Mouse (Mus musculus) kidney, postnatal 0 days (tissue): ENCODE data around the gene Lamb3. TPM values are rescaled to one million over a fixed set of nuclear protein-coding genes. Genes with fewer than 3 reads are reported as not detected.

Experiments
- ATAC-seq: fragments of 200-750 bp; cut with Nextera tagmentation; replicated peaks from 2 replicates; pipeline ENCODE4 v1.8.0; 2017; ENCODE audit warnings: low read depth, moderate number of reproducible peaks, moderate TSS enrichment, moderate library complexity; ENCODE audit not compliant: low FRiP score
- DNase-seq: peaks from one replicate; pipeline ENCODE4 v3.0.0-alpha.2; 2016; ENCODE audit warnings: low spot score
- H3K27ac ChIP-seq: fragments of 300-500 bp; sonication (generic); 2 replicates; pipeline ENCODE4 v1.5.1; 2014; ENCODE audit warnings: mild to moderate bottlenecking
- H3K27me3 ChIP-seq: fragments of 300-500 bp; sonication (generic); 2 replicates; pipeline ENCODE4 v1.6.1; 2014; ENCODE audit warnings: low read length, mixed read lengths; ENCODE audit not compliant: insufficient read depth
- H3K36me3 ChIP-seq: fragments of 300-500 bp; sonication (generic); 2 replicates; pipeline ENCODE4 v1.6.1; 2014; ENCODE audit warnings: low read length, mixed read lengths; ENCODE audit not compliant: insufficient read depth
- H3K4me1 ChIP-seq: fragments of 300-500 bp; sonication (generic); replicated peaks from 2 replicates; pipeline ENCODE4 v1.6.1; 2014; ENCODE audit warnings: antibody characterized with exemption, low read length, mixed read lengths; ENCODE audit not compliant: insufficient read depth
- H3K4me2 ChIP-seq: fragments of 300-500 bp; sonication (generic); 2 replicates; pipeline ENCODE4 v1.6.1; 2014; ENCODE audit warnings: mild to moderate bottlenecking, low read length, moderate library complexity, mixed read lengths
- H3K4me3 ChIP-seq: fragments of 300-500 bp; sonication (generic); replicated peaks from 2 replicates; pipeline ENCODE4 v1.5.1; 2014; ENCODE audit warnings: low read depth, low read length
- H3K9ac ChIP-seq: fragments of 300-500 bp; sonication (generic); 2 replicates; pipeline ENCODE4 v1.6.1; 2014; ENCODE audit warnings: low read depth, low read length
- H3K9me3 ChIP-seq: fragments of 300-500 bp; sonication (generic); replicated peaks from 2 replicates; pipeline ENCODE4 v1.6.1; 2016; ENCODE audit warnings: low read length, inconsistent platforms, mixed read lengths
- CTCF ChIP-seq: IDR thresholded peaks from 2 replicates; pipeline ENCODE4 v1.5.1; 2016; ENCODE audit warnings: antibody characterized with exemption, low read depth, mild to moderate bottlenecking, moderate library complexity
- WGBS: fragments of 180-500 bp; shearing (Covaris S2); extraction: QIAGEN DNeasy Blood & Tissue Kit; methylation state at CpG from one replicate; pipeline ENCODE4 v1.1.7; 2014; 5-methylcytosine and 5-hydroxymethylcytosine counted together
- polyA plus RNA-seq: library from polyadenylated mRNA; unstranded; fragments of >200 nt; fragmentation: Nextera tagmentation; extraction: Ambion mirVana; gene quantifications from 2 replicates; pipeline ENCODE4 v1.2.1, GENCODE M21; 2015

Gene Lamb3
- polyA plus RNA-seq, 1 experiment from 2014 or later, result 1.9 TPM

- Histone ChIP-seq H3K9ac (no peak overlapping the region), H3K4me1 (no peaks in the 10 kb centered on the region), H3K27ac (no peak overlapping the region), H3K9me3 (no peaks in the 10 kb centered on the region), H3K27me3 (no peaks in the 10 kb centered on the region), H3K36me3 (no peaks in the 10 kb centered on the region), H3K4me2 (no peak overlapping the region), H3K4me3 (no peak overlapping the region)
- ATAC-seq (no peak), DNase-seq (no peak)
- no peak for TF ChIP-seq CTCF
- whole genome bisulfite sequencing, result 79% methylated on average over 3 of the region's 3 CpGs
Observed at GRCm38 (mm10) chr1:193333776-193334175, 126.3 kb downstream of the Lamb3 start.

- no peak for TF ChIP-seq CTCF
- H3K9me3 ChIP-seq, result no peaks in the 10 kb centered on the region
- H3K4me3 ChIP-seq, result no peak overlapping the region
- no peak overlapping the region for H3K27ac ChIP-seq
- no peaks in the 10 kb centered on the region for H3K36me3 ChIP-seq
- DNase-seq, result no peak
- no peak for ATAC-seq
- WGBS, result 79% methylated on average over 6 of the region's 6 CpGs
- H3K9ac ChIP-seq, result no peak overlapping the region
- H3K4me2 ChIP-seq, result no peak overlapping the region
- H3K27me3 ChIP-seq, result no peaks in the 10 kb centered on the region
- H3K4me1 ChIP-seq, result no peaks in the 10 kb centered on the region
Observed at GRCm38 (mm10) chr1:193334546-193334945, 127.0 kb downstream of the Lamb3 start.

- WGBS, result 74% methylated on average over 7 of the region's 7 CpGs
- Histone ChIP-seq H3K4me3 (no peak overlapping the region), H3K27ac (no peak overlapping the region), H3K4me2 (no peak overlapping the region), H3K4me1 (no peaks in the 10 kb centered on the region), H3K9ac (no peak overlapping the region), H3K27me3 (no peaks in the 10 kb centered on the region), H3K36me3 (no peaks in the 10 kb centered on the region), H3K9me3 (no peaks in the 10 kb centered on the region)
- DNase-seq (no peak), ATAC-seq (no peak)
- TF ChIP-seq CTCF, result no peak
Observed at GRCm38 (mm10) chr1:193336122-193337017, 128.9 kb downstream of the Lamb3 start.

- H3K4me1 ChIP-seq, result no peaks in the 10 kb centered on the region
- H3K36me3 ChIP-seq, result no peaks in the 10 kb centered on the region
- no peak for TF ChIP-seq CTCF
- H3K27me3 ChIP-seq, result no peaks in the 10 kb centered on the region
- no peak overlapping the region for H3K4me3 ChIP-seq
- no peak overlapping the region for H3K27ac ChIP-seq
- no peaks in the 10 kb centered on the region for H3K9me3 ChIP-seq
- DNase-seq (no peak), ATAC-seq (no peak; the same call in 1 of the 2 replicates)
- H3K4me2 ChIP-seq, result no peak overlapping the region
- 62% methylated on average over 9 of the region's 9 CpGs for WGBS
- H3K9ac ChIP-seq, result no peak overlapping the region
Observed at GRCm38 (mm10) chr1:193337018-193337321, 129.5 kb downstream of the Lamb3 start.

- no peak for DNase-seq
- H3K4me2 ChIP-seq, result no peak overlapping the region
- no peak overlapping the region for H3K9ac ChIP-seq
- H3K4me1 ChIP-seq, result no peaks in the 10 kb centered on the region
- H3K36me3 ChIP-seq, result no peaks in the 10 kb centered on the region
- WGBS, result 58% methylated on average over 4 of the region's 4 CpGs
- TF ChIP-seq CTCF, result no peak
- ATAC-seq, result no peak
- H3K27me3 ChIP-seq, result no peaks in the 10 kb centered on the region
- H3K4me3 ChIP-seq, result no peak overlapping the region
- no peak overlapping the region for H3K27ac ChIP-seq
- no peaks in the 10 kb centered on the region for H3K9me3 ChIP-seq
Observed at GRCm38 (mm10) chr1:193337787-193338310, 130.3 kb downstream of the Lamb3 start.

- H3K4me2 ChIP-seq, result no peak overlapping the region
- no peak for DNase-seq
- no peak for ATAC-seq
- no peaks in the 10 kb centered on the region for H3K4me1 ChIP-seq
- H3K27ac ChIP-seq, result no peak overlapping the region
- H3K36me3 ChIP-seq, result no peaks in the 10 kb centered on the region
- H3K27me3 ChIP-seq, result no peaks in the 10 kb centered on the region
- H3K9ac ChIP-seq, result no peak overlapping the region
- H3K4me3 ChIP-seq, result no peak overlapping the region
- WGBS, result 78% methylated on average over 9 of the region's 9 CpGs
- no peak for TF ChIP-seq CTCF
- H3K9me3 ChIP-seq, result no peaks in the 10 kb centered on the region
Observed at GRCm38 (mm10) chr1:193338363-193338995, 131.0 kb downstream of the Lamb3 start.
